Mouse (Mus musculus) embryonic fibroblast, embryonic 13.5 days (primary cell): ENCODE results near the gene Olig2.

ENCODE experiments used
- CTCF ChIP-seq: IDR thresholded peaks from 2 replicates; pipeline ENCODE4 v1.5.1; 2011; ENCODE audit warnings: mild to moderate bottlenecking, control low read depth, low read length, moderate library complexity, borderline replicate concordance; ENCODE audit not compliant: insufficient read depth
- POLR2A ChIP-seq: IDR thresholded peaks from 2 replicates; pipeline ENCODE4 v1.6.1; 2011; ENCODE audit warnings: low read depth, mild to moderate bottlenecking, control low read depth, low read length, moderate library complexity

DNA sequence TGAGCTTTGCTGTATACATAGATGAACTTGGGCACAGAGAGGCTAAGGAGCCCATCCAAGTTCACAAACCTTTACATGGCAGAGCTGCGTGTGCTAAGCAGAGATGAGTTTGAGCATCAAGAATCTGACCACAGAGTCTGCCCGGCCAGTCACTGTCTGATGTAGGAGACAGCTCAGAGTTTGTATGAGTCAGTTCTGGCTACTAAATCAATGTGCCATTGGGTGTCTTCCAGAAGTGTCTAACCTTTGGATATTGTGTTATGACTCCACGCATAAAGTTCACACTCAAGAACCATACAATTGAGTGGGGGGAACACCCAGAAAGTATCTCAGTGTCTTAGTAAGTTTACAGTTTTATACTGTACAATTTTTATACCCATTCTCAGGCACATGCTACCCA, 35.6 kb downstream of the Olig2 start:
- TF ChIP-seq CTCF (no peak), POLR2A (no peak)
